Mouse (Mus musculus) adrenal gland, postnatal 0 days (tissue): ENCODE measurements around the gene Hspb9. TPM values are rescaled to one million over a fixed set of nuclear protein-coding genes. Genes with fewer than 3 reads are reported as not detected.

Experiments used
- polyA plus RNA-seq: library from polyadenylated mRNA; unstranded; fragments of >200 nt; fragmentation: Nextera tagmentation; extraction: Ambion mirVana; gene quantifications from 2 replicates; pipeline ENCODE4 v1.2.1, GENCODE M21; 2015

Gene Hspb9
- polyA plus RNA-seq = 0.51 and 0.61 TPM in 2 replicates

GRCm38 (mm10) chr11:100713735-100714533, at the start of gene Hspb9:
Gene Hspb9, plus strand, starts transcription at chr11:100713850.

DNA sequence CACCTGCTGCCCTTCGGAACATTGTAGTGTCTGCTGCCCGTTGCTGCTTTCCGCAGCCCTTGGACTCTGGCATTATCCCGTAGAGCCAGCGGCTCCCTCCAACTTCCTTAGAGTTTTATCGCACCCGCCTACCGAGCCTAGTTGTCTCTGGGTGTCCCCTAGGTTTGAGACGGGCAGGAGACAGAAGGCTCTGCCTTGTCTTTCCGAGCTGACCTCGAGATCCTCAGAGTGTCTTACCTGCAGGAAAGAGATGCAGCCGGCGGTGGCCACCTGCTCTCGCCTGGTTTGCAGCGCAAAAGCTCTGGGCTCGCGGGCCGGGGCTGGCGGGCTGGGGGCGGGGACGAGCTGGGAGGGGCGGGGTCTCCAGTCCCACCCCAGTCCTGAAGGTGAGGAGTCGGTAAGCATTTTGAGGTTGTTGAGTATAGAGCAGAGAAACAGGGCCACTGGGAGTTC, 21.5 kb upstream of the Hspb9 start, which contains the start of gene Zfp385c:
TSS of gene Zfp385c (minus strand) at position 292 of the 453 bp plus-strand sequence.

GRCm38 (mm10) chr11:100703851-100704531, 9.7 kb upstream of the Hspb9 start, which contains the start of gene Dhx58:
Gene Dhx58, minus strand, starts transcription at chr11:100704271.

DNA sequence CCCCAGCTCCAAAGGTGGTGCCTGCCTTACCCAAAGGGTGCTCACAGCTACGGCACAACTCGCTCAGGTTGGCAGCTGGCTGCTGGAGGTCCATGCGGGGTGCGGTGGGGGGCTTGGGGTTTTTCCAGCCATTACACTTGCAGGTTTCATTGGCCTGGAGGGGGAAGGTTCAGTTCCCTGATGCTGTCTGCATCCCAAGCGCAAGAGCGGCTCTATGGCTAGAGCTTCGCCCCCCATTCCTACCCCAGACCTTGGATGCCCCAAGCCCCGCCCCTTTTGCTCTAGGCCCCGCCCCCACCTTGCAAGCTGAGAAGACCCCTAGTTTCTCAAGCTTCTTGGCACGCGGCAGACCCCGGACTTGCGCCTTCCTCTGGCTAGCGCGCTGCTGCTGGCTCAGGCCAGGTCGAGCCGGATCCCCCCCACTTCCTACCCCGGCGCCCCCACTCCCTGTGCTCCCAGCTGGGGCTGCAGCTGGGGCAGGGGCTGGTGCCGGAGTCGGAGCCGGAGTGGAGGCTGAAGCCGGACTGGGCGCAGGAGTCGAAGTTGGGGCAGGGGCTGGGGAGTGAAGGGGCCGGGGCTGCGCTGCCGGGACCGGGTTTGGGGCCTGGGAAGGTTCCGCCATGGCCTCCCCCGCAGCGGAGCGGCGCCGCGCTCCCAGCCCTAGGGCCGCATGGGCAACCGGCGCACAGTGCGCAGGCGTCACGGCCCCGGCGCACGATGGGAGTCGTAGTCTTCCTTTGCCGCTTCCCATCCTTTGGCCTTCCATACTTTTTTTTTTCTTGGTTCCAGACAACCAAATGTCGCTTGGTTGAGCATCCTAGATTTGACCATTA, 1.7 kb upstream of the Hspb9 start, which contains the start of gene Kat2a:
TSS of gene Kat2a (minus strand) at position 683 of the 833 bp plus-strand sequence.

GRCm38 (mm10) chr11:100738066-100738604, 24.5 kb downstream of the Hspb9 start, which contains the start of gene Rab5c:
Gene Rab5c, minus strand, starts transcription at chr11:100738215.

GRCm38 (mm10) chr11:100759611-100760233, 46.1 kb downstream of the Hspb9 start, which contains the start of gene Kcnh4:
Gene Kcnh4, minus strand, starts transcription at chr11:100759942.

GRCm38 (mm10) chr11:100762831-100763230, 49.2 kb downstream of the Hspb9 start, which contains the start of gene Hcrt:
Gene Hcrt, minus strand, starts transcription at chr11:100762931.

Other genes with a start within 250 kb of the Hspb9 start
- 3.5 and 5.8 TPM in 2 replicates for gene Klhl11, start 241.1 kb upstream of the Hspb9 start, polyA plus RNA-seq
- 194 and 398 TPM in 2 replicates for gene Acly, start 185.8 kb upstream of the Hspb9 start, polyA plus RNA-seq
- gene Ttc25, start 168.2 kb upstream of the Hspb9 start, polyA plus RNA-seq = 0.84 and 1.9 TPM in 2 replicates
- 53.5 and 65.6 TPM in 2 replicates for gene Cnp, start 138.9 kb upstream of the Hspb9 start, polyA plus RNA-seq
- gene Nkiras2, start 94.6 kb upstream of the Hspb9 start, polyA plus RNA-seq = 42.2 and 47.3 TPM in 2 replicates
- 99.2 and 155 TPM in 2 replicates for gene Dnajc7, start 93.7 kb upstream of the Hspb9 start, polyA plus RNA-seq
- 0.27 and 1.1 TPM in 2 replicates for gene Zfp385c, start 21.4 kb upstream of the Hspb9 start, polyA plus RNA-seq
- gene Dhx58, start 9.6 kb upstream of the Hspb9 start, polyA plus RNA-seq = 5.5 and 14.8 TPM in 2 replicates
- 28.4 and 39.7 TPM in 2 replicates for gene Kat2a, start 1.4 kb upstream of the Hspb9 start, polyA plus RNA-seq
- gene Rab5c, start 24.4 kb downstream of the Hspb9 start, polyA plus RNA-seq = 34.3 and 39.6 TPM in 2 replicates
- gene Kcnh4, start 46.1 kb downstream of the Hspb9 start, polyA plus RNA-seq = 0.20 and 0.21 TPM in 2 replicates
- not detected in 2 replicates for gene Hcrt, start 49.1 kb downstream of the Hspb9 start, polyA plus RNA-seq
- gene Ghdc, start 57.1 kb downstream of the Hspb9 start, polyA plus RNA-seq = 7.4 and 9.3 TPM in 2 replicates
- 17.9 and 25.7 TPM in 2 replicates for gene Stat5b, start 136.9 kb downstream of the Hspb9 start, polyA plus RNA-seq
- 7.6 and 12.2 TPM in 2 replicates for gene Stat5a, start 145.5 kb downstream of the Hspb9 start, polyA plus RNA-seq
- gene Stat3, start 225.7 kb downstream of the Hspb9 start, polyA plus RNA-seq = 43.6 and 44.0 TPM in 2 replicates